Mouse (Mus musculus): ENCODE measurements at regions not wholly inside any gene's neighbourhood (a gene's known extent, or its start where the extent isn't known, plus 50 kb on each side); places are given as distances from the start of the nearest gene placed in this dataset.

DNA sequence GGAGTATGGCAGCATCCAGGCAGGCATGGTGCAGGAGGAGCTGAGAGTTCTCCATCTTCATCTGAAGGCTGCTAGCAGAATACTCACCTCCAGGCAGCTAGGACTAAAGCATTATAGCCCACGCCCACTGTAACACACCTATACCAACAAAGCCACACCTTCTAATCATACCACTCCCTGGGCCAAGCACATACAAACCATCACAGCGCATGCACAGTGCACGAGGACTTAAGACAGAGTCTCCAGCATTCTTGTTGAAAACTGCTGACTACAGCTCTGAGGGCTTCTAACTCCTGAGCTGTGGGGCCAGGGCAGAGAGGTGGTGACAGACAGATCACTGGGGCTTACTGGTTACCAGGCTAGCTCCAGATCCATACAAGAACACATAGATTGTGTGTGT lies 68.0 kb upstream of the Cnot2 start:
- DNase-seq: no peak

- DNase-seq: no peak
These were observed 64.7 kb upstream of the Cnot2 start for GRCm38 (mm10) chr10:116646035-116646434.

GRCm38 (mm10) chr10:116645631-116646030 lies 64.3 kb upstream of the Cnot2 start:
- DNase-seq: peak; percentile 70 to 72

- peak in 1 of 2 experiments; percentile 50 for DNase-seq
These were observed 63.8 kb upstream of the Cnot2 start for GRCm38 (mm10) chr10:116645108-116645507.
